Mouse (Mus musculus): ENCODE measurements at regions not wholly inside any gene's neighbourhood (a gene's known extent, or its start where the extent isn't known, plus 50 kb on each side); places are given as distances from the start of the nearest gene placed in this dataset.

DNA sequence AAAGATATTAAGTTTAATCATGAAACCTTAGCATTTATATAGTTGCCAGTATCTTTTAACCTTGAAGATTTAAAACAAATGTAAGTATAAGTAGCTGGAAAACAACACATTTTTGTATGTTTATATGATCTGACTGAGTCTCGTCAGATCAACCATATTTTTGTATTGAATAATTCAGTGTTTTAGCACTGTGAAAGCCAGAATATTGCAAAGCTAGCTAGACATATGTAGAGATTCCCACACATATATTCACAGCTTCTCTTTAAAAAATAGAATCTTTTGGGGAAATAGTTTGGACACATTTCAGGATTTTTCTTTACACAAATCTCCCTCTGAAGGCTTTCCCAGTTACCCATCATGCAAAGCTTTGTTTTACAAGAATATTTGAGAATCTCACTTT is 113.0 kb upstream of the Olfr1323 start:
- peak; percentile 8 for DNase-seq (ENCODE audit: low spot score)

More for the DNA sequence above, 113.0 kb upstream of the Olfr1323 start:
- no peak overlapping the region for H3K27ac ChIP-seq (ENCODE audit: low read depth, low read length)
- 71% methylated on average over 1 of the region's 1 CpGs for WGBS
- H3K9ac ChIP-seq (ENCODE audit: low read length): no peak overlapping the region
- H3K4me3 ChIP-seq (ENCODE audit: low read depth, low read length): no peak overlapping the region
- no peak for ATAC-seq
- no peaks in the 10 kb centered on the region for H3K27me3 ChIP-seq (replicated peaks; ENCODE audit: control insufficient read depth, insufficient read depth, low read length)
- H3K9me3 ChIP-seq (replicated peaks; ENCODE audit: control insufficient read depth, low read length): no peaks in the 10 kb centered on the region
- no peaks in the 10 kb centered on the region for H3K4me1 ChIP-seq (ENCODE audit: control insufficient read depth, insufficient read depth, low read length)
- H3K36me3 ChIP-seq (ENCODE audit: control insufficient read depth, insufficient read depth, low read length): no peaks in the 10 kb centered on the region
- no peak overlapping the region for H3K4me2 ChIP-seq (ENCODE audit: low read length)

Data from forebrain, embryonic 14.5 days (tissue).